Mouse (Mus musculus): Measurements from ENCODE around the gene Kif2b. TPM values are rescaled to one million over a fixed set of nuclear protein-coding genes. Genes with fewer than 3 reads are reported as not detected.

Kif2b gene
- not detected for total RNA-seq (2021)
- long read RNA-seq, experiment 1 = 0 reads
- long read RNA-seq, experiment 2 = 0 reads

DNA sequence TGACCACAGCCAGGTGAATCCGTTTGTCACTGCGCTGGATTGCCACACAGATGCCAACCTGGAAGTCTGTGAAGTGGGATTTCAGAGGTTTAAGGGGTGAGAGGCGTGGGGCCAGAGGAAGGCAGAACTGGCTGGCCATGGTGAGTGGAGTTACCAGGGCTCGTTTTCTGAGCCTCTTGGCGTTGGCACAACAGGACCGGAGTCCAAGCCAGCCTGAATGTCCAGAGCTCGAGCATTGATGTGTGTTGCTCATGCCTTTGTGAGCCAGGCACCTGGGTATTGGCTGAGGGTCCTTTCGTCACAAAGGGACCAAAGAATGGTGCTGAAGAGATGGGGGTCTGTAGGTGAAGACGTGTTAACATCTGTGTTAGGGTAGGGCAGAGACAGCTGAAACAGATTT is at the start of gene Kif2b:
TSS of gene Kif2b (minus strand) at position 242 of the 400 bp plus-strand sequence.
- intact Hi-C loops (cut with DNase I) = no loop called here
- DNase-seq = no peak

DNA sequence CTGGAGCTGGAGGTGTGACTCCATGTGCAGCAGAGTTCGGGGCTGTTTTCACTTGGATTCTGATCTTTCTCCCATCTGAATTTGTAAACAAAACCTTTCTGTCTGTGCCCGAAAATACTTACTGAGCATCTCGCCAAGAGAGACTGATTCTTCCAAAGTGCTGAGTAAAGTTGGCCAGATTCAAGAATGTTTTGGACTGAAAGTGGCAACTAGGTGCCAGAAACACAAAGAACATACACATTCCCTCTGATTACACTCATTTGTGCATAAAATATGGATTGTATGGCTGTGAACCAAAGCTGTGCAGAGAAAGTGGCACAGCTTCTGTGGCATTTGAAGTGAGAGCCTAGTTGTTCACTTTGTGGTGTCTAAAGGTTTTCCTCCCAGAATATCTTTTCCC is 15.7 kb upstream of the Kif2b start:
- intact Hi-C loops (cut with DNase I) = no loop called here
- no peak for DNase-seq

DNA sequence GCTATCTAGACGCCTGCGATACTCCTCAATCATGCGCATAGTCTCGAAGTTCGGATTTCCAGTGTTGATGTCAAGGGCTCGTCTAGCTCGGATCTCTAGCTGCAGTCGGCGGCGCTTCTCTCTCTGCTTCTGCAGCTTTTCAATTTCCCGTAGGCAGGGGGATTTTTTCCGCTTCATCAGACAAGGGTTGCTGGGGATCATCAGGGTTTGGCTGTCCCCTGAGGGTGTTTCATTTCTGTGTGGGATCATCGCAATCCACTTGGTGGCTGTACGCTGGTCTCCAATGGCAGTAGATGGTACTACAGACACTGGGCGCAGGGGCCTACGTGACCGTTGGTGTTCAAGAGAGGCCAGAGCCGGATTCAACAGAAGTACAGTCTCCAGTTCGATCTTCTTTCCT is 502 bp downstream of the Kif2b start:
- intact Hi-C loops (cut with DNase I) = no loop called here
- DNase-seq = no peak

DNA sequence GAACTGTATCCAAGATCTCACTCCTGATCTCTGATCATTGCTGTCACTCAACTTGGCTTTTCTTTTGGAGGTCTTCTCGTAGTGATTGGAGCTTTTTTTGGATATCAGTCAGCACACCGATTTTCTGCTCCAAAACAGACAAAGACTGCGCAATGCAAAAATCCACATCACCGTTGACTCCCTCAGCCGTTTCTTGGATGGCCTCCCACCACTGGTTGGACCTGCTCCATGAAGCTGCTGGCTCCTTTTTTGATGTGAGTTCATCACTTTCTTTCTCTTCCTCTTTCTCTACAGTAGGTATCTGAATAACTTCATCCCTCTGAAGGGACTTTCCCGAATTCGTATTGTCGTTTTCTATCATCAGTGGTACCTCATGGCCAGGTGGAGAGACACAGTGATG is 2.0 kb downstream of the Kif2b start:
- intact Hi-C loops (cut with DNase I) = no loop called here
- peak in 1 of 2 experiments; percentile 7 for DNase-seq

- intact Hi-C loops (cut with DNase I) = no loop called here
- no peak for DNase-seq
These were observed 2.9 kb downstream of the Kif2b start for GRCm38 (mm10) chr11:91574477-91574876.

DNA sequence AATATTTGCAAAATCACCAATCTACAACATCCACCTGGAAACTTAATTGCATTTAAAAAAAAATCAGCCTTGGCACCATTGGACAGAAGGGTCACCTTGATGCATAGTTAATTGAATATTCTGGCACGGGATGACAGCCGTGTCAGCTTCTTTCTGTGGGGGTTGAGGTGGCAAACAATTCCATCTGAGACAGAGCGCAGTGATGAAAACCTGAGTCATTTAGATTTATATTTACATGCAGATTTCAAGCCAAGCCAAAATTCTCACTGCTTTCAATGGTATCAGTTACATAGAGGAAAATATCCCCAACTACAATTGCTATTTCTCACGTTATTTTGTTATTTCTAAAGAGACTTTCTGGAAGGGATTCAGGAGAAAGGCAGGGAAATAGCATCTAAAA is 46.6 kb downstream of the Kif2b start:
- intact Hi-C loops (cut with DNase I) = no loop called here
- no peak for DNase-seq
